Mouse (Mus musculus) urinary bladder, postnatal 25 days (tissue): Measurements from ENCODE around the gene Pth2r.
A peak's percentile ranks its signal among the peaks of the same experiment; 100 is the strongest.

Source experiments
- DNase-seq: peaks from one replicate; pipeline ENCODE4 v3.0.0; 2022; ENCODE audit warnings: low spot score

The Pth2r gene

GRCm38 (mm10) chr1:65281756-65282155 lies at the start of gene Pth2r:
Pth2r (plus strand) TSS chr1:65282056.
- DNase-seq = no peak

GRCm38 (mm10) chr1:65237712-65238111 lies 44.1 kb upstream of the Pth2r start:
- no peak for DNase-seq

- DNase-seq = no peak
Observed at GRCm38 (mm10) chr1:65245637-65246036, 36.2 kb upstream of the Pth2r start.

- DNase-seq = no peak
Observed at GRCm38 (mm10) chr1:65280461-65280860, 1.4 kb upstream of the Pth2r start.

- DNase-seq = peak; percentile 24
Observed at GRCm38 (mm10) chr1:65282766-65283165, 910 bp downstream of the Pth2r start.

- DNase-seq = no peak
Observed at GRCm38 (mm10) chr1:65308476-65308875, 26.6 kb downstream of the Pth2r start.

- no peak for DNase-seq
Observed at GRCm38 (mm10) chr1:65311214-65311933, 29.5 kb downstream of the Pth2r start.

GRCm38 (mm10) chr1:65312118-65312517 lies 30.3 kb downstream of the Pth2r start:
- peak; percentile 9 for DNase-seq

- no peak for DNase-seq
Observed at GRCm38 (mm10) chr1:65312896-65313295, 31.0 kb downstream of the Pth2r start.

GRCm38 (mm10) chr1:65314054-65315021 lies 32.5 kb downstream of the Pth2r start:
- no peak for DNase-seq

- no peak for DNase-seq
Observed at GRCm38 (mm10) chr1:65315022-65315407, 33.2 kb downstream of the Pth2r start.

- DNase-seq = no peak
Observed at GRCm38 (mm10) chr1:65334026-65334425, 52.2 kb downstream of the Pth2r start.

GRCm38 (mm10) chr1:65337768-65338167 lies 55.9 kb downstream of the Pth2r start:
- no peak for DNase-seq

GRCm38 (mm10) chr1:65340240-65340639 lies 58.4 kb downstream of the Pth2r start:
- DNase-seq = no peak

GRCm38 (mm10) chr1:65352979-65353378 lies 71.1 kb downstream of the Pth2r start:
- DNase-seq = no peak

- no peak for DNase-seq
Observed at GRCm38 (mm10) chr1:65354153-65354552, 72.3 kb downstream of the Pth2r start.

GRCm38 (mm10) chr1:65388328-65388727 lies 106.5 kb downstream of the Pth2r start:
- DNase-seq = peak; percentile 15

- DNase-seq = no peak
Observed at GRCm38 (mm10) chr1:65389621-65390020, 107.8 kb downstream of the Pth2r start.

GRCm38 (mm10) chr1:65407441-65407840 lies 125.6 kb downstream of the Pth2r start:
- no peak for DNase-seq

GRCm38 (mm10) chr1:65420909-65421308 lies 139.1 kb downstream of the Pth2r start:
- DNase-seq = no peak

GRCm38 (mm10) chr1:65422501-65423010 lies 140.7 kb downstream of the Pth2r start:
- no peak for DNase-seq
